Mouse (Mus musculus) megakaryocyte progenitor cell, adult 5-6 weeks (primary cell): ENCODE measurements around the gene Lrfn2. TPM values are rescaled to one million over a fixed set of nuclear protein-coding genes. Genes with fewer than 3 reads are reported as not detected.

ENCODE experiments used
- ATAC-seq: replicated peaks from 2 replicates; pipeline ENCODE4 v1.8.0; 2016; ENCODE audit warnings: mild to moderate bottlenecking, moderate TSS enrichment, inconsistent platforms; ENCODE audit not compliant: poor library complexity
- total RNA-seq, 2 experiments: library from RNA; stranded (forward) in 1 of 2; stranded (reverse) in 1 of 2; fragments of 157-497, 149-512 nt in 1 of 2; fragments of 200-1000 nt in 1 of 2; gene quantifications; 2 replicates each; pipeline versions ENCODE4 v1.2.3 to v1.2.4; 2015 to 2017

The Lrfn2 gene
- total RNA-seq, 2 experiments from 2014 or later: not detected

DNA sequence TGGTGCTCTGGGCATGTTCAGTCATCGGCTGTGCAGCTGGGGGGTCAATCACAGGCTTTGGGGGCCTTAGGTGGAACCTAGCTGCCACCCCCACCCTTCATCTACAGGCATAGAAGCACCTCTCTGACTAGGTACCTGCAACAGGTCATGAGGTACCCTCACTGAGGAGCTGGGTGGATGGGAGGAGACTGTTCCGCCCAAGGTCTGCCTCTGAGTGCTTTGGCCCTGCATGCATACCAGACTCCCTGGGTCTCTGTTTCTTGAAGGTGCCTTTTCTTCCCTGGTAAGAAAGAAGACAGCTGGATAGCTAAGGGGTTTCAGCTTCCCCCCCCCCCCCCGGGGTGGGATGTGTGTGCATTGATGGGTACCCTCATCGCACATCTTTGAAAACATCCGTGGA is 98.7 kb downstream of the Lrfn2 start:
- no peak for ATAC-seq

- ATAC-seq: no peak
These were observed 99.6 kb downstream of the Lrfn2 start for GRCm38 (mm10) chr17:49031790-49032189.

GRCm38 (mm10) chr17:49033276-49033675 is 101.1 kb downstream of the Lrfn2 start:
- no peak for ATAC-seq

DNA sequence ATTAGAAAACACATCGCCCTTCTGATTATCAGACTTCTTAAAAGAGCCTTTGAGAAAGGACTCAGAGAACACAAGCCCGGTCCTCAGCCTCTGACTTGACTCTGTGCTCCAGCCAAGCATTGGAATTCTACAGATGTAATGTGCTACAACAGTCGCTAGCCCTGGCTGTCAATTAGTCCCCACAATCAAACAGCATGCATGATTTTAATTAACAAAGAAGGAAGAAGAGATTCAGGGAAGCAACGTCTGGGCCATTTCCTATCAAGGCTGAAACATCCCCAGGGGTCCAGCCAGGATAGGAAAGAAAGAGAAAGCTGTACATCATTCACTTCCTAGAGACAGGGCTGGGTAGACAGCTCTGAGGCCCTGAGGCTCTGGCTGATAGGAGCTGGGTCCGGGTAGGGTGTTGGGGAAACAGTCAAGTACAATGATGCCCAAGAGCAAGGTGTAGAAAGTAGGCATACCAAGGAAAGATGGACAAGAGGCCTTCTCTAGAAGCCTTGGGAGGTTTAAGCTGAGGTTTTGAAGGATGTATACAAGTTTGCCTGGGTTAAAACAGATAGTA is 101.6 kb downstream of the Lrfn2 start:
- no peak for ATAC-seq

DNA sequence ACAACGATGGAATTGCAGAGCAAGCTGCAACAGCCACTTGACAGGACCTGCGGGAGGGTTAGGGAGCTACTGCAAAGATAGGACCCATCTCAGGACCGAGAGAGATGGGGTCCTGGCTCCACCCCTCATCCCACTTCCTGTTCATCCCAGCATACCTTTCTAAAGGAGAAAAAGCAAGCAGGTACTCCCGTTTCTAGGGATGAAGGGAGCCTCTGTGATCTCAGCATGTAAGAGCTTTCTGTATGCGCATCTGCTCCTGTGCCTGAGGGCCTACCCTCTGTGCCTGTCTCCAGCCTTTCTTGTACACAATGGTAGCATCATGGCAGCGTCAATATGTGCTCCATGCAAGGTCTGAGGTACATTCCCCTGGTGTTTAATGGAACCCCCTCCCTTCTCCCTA is 102.9 kb downstream of the Lrfn2 start:
- ATAC-seq: no peak

DNA sequence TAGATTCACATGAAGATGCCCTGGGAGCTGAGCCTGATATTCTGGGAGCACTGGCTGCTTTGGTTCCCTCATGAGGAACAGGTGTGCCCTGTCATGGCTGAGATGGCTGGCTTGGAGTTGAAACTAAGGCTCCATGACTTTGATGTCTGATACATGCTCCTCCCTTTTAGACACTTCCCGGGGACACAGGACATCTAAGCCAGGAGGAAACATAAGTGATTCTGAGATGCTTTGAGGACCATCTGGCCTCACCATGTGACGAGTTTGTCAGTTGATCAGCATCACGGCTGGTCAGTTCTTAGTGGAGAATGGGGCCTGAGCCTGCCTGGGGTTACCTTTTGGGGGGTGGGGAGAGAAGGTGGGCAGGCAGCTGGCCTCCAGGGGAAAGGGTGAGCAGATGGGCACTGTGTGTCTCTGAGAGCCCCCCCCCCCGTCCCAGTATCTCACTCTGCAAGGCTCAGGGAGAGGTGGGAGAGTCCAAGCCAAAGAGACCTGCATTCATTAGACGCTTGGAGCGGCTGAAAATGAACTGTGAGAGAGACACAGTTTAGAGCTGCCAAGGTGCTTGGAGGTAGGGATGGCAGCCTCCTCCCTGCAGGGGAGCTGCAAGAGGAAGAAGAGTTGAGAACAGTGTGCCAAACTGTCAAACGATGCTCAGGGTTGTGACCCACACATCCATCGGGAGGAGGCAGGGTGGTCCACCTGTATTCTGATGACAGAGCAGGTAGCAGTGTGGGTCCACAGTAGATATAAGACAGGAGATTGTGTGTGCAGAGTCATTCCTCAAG is 105.2 kb downstream of the Lrfn2 start:
- no peak for ATAC-seq

- no peak for ATAC-seq
These were observed 111.8 kb downstream of the Lrfn2 start for GRCm38 (mm10) chr17:49043806-49044640.

DNA sequence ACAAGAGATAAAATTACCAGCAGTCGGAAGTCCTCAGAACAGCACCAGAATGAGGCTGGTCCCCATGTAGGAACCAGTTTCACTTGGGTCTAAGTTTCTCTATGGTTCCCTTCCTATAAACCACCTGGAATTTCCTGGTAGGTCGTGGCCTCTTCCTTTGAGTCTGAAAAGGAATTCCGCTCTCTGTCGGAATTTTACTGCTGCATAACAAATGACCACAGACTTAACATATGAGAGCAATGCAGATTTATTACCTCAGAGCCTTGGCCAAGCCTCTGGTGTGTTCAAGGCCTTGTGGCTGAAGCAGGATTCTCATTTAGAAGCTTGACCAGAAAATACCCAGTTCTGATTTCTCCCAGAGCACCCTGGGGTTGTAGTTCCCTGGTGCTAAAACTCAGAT is 115.7 kb downstream of the Lrfn2 start:
- ATAC-seq: no peak

GRCm38 (mm10) chr17:49051231-49051630 is 119.1 kb downstream of the Lrfn2 start:
- no peak for ATAC-seq

DNA sequence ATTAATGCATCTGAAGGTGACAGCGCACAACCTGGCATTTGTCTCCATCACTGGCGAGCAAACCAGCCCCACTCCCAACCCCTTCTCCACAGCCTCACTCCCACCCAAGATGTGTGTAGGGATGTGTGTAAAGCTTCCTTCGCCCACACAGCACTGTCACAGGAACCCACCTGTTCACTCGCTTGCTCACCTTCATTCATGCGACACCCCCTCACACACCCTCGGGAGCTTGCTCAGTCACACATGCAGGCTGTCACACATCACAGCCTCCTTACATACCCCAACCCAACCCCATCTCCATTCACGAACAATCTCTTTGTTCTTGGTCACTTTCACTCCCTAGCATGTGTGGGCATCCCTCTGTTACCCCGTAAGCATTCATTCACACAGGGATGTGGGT is 129.0 kb downstream of the Lrfn2 start:
- ATAC-seq: no peak

- no peak for ATAC-seq
These were observed 131.6 kb downstream of the Lrfn2 start for GRCm38 (mm10) chr17:49063789-49064188.

GRCm38 (mm10) chr17:49064526-49064925 is 132.3 kb downstream of the Lrfn2 start:
- no peak for ATAC-seq

GRCm38 (mm10) chr17:49065050-49065449 is 132.9 kb downstream of the Lrfn2 start:
- no peak for ATAC-seq

DNA sequence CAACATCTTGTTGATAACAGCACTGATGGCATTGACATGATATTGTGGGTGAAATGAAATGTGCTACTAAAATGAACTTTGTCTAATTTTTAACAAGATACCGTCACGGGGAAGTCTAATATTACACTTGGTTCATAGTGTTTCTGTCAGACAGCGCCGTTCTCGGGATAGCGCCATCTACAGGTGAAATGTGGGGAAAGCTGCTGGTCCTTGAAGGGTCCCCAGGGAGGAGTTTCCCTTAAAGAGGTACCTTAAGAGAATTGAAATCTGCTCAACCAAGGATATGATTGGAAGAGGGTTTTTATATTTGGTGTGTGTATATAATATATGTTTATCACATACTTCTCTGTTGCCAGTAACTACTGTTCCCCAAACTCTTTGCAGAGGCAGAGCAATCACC is 134.6 kb downstream of the Lrfn2 start:
- no peak for ATAC-seq

DNA sequence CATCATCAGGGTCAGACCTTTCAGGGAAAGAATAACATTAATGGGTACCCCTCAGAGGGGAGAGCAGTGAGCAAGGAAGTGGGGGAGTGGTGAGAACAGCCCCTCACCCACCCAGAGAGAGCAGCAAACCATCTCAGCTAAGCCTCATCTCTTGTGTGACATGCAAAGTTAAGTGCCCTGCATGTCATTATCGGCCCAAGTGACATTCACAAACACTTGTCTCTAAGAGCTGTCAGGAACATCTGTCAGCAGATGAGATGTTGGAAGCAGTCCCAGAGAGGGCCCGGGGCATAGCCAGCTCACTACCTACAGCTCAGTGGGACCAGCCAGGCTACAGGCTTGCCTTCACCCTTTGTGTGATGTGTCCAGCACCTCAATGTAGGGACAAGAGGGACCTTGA is 146.0 kb downstream of the Lrfn2 start:
- ATAC-seq: no peak

GRCm38 (mm10) chr17:49079647-49080046 is 147.5 kb downstream of the Lrfn2 start:
- no peak for ATAC-seq

DNA sequence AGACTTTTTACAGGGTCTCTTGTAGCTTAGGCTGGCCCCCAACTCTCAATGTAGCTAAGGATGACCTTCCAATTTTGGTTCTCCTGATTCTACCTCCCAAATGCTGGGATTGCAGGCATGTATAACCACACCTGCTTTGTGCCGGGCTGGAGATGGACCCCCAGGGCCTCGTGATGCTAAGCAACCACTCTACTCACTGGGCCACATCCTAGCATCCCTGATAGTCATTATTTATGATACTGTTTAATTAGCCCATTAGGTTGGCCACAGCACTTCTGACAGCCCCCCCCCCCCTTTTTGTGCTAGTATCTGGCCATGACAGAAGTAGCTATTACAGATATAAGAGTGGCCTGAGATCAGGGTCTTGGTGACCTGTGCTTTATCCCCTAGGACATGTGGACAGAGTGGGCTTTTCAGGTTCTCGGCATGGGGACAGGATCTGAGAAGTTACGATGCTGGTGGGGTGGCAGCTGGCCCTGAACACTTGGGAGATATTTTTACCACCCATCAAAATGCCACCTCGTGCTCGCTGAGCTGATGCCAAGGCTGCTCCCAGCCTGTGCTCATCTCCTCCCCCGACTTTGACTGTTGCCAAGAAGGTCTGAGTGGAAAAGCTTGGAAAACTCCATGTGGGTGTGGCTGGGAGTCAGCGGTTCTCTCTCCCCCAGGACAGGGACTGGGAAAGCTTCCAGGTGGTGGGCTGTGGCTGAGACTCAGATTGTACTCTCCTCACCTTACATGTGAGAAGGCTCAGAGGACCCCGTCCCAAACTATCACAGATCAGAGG is 151.6 kb downstream of the Lrfn2 start:
- ATAC-seq: no peak

- ATAC-seq: no peak
These were observed 152.9 kb downstream of the Lrfn2 start for GRCm38 (mm10) chr17:49085111-49085510.

- no peak for ATAC-seq
These were observed 164.8 kb downstream of the Lrfn2 start for GRCm38 (mm10) chr17:49096781-49097544.

DNA sequence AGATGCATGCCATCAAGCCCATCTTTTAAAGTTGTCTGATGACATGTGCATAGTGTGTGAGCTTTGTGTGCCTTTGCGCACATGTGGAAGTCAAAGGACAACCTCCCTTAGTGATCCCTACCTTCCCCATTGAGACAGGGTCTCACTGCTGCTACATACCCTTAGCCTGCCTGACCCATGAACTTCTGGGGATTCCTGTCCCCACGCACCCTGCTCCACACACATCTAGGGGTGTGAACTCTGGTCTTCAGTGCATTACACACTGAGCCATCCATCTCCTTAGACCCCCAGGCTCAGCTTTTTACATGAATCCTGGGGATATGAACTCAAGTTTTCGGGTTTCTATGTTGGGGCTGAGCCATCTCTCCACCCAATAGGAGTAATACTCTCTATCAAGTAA is 179.2 kb downstream of the Lrfn2 start:
- ATAC-seq: no peak
